Mouse (Mus musculus): Measurements from ENCODE around the gene Gstt2.

DNA sequence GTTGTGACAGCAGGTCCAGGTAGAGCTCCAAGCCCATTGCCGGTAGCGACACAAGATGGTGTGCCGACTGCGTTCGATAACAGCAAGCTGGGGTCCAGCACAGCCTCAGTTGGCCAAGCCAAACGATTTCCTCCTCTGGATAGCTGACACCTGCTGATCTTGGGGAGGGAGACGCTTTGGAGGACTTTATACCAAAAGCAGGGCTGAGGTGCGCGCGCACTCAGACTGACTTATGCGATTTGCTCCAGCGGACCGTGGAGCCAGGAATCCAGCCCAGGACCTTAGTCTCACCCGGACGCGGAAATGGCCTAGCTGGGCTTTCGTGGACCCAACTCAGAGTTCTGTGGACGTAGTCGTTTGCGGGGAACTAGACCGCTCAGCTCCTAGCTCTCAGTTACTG, 3.0 kb downstream of the Gstt2 start:
- TF ChIP-seq CTCF (IDR thresholded peaks at IDR 0.05; ENCODE audit: control insufficient read depth, insufficient read depth, insufficient read length) (no peak), MAX (IDR thresholded peaks at IDR 0.05) (no peak), CEBPB (IDR thresholded peaks at IDR 0.05; ENCODE audit: low read depth) (no peak), MYOD1 (IDR thresholded peaks at IDR 0.05; ENCODE audit: control insufficient read depth, insufficient read length, low read depth) (no peak), FOSL1 (IDR thresholded peaks at IDR 0.05; ENCODE audit: insufficient read depth, low read length, poor library complexity, severe bottlenecking) (no peak), USF1 (IDR thresholded peaks at IDR 0.05; ENCODE audit: low read depth) (no peak), MYOG (IDR thresholded peaks at IDR 0.05; ENCODE audit: control insufficient read depth, extremely low read depth, insufficient read length) (no peak)
